Comparison of ENCODE assay signal across 13 mouse cellular contexts in genomic region chr11:35522802-35523452, GRCm38 (mm10).
"Had no signal": no experiment of that assay in that cellular context is flagged by ENCODE, and none has a peak within 500 bp of the region (broad histone marks: within the 10 kb centered on the region; RNA-seq: fewer than 3 reads in every experiment).

No protein-coding gene starts in this region.

- H3K27me3 ChIP-seq: limb, embryonic 13.5 days had no signal

- H3K9ac ChIP-seq: limb, embryonic 13.5 days; liver, embryonic 14.5 days; neural tube, embryonic 13.5 days had no signal

- H3K9me3 ChIP-seq: limb, embryonic 13.5 days; neural tube, embryonic 13.5 days had no signal

- DNase-seq: kidney, postnatal 10 days; kidney, postnatal 4 days; left cerebral cortex, postnatal 4 days; lung, adult 18-20 months; right cerebral cortex, postnatal 25 days; thymus, postnatal 4 days had no signal

- ATAC-seq: midbrain, embryonic 16.5 days had no signal

- H3K4me3 ChIP-seq: layer of hippocampus, adult 2 months; limb, embryonic 13.5 days; neural tube, embryonic 13.5 days had no signal

- H3K36me3 ChIP-seq: limb, embryonic 13.5 days; neural tube, embryonic 13.5 days had no signal

- H3K4me2 ChIP-seq: limb, embryonic 13.5 days; midbrain, embryonic 11.5 days; neural tube, embryonic 13.5 days had no signal

- H3K27ac ChIP-seq: layer of hippocampus, adult 2 months; limb, embryonic 13.5 days; liver, embryonic 14.5 days; neural tube, embryonic 13.5 days; stomach, postnatal 0 days had no signal
